Mouse (Mus musculus) stomach, embryonic 14.5 days (tissue): ENCODE measurements around the gene Pde7b. TPM values are rescaled to one million over a fixed set of nuclear protein-coding genes. Genes with fewer than 3 reads are reported as not detected.

Experiments used
- ATAC-seq: fragments of 200-750 bp; cut with Nextera tagmentation; 2 replicates; pipeline ENCODE4 v1.8.0; 2017; ENCODE audit warnings: low read depth, moderate TSS enrichment; ENCODE audit not compliant: insufficient number of reproducible peaks, insufficient read depth, low FRiP score
- H3K27ac ChIP-seq: fragments of 300-500 bp; sonication (generic); 2 replicates; pipeline ENCODE4 v1.5.1; 2014; ENCODE audit warnings: mild to moderate bottlenecking, low read length, moderate library complexity, mixed read lengths
- H3K27me3 ChIP-seq: fragments of 300-500 bp; sonication (generic); 2 replicates; pipeline ENCODE4 v1.6.1; 2014; ENCODE audit warnings: low read length, control low read depth, mixed read lengths; ENCODE audit not compliant: control insufficient read depth, insufficient read depth
- H3K36me3 ChIP-seq: fragments of 300-500 bp; sonication (generic); 2 replicates; pipeline ENCODE4 v1.6.1; 2014; ENCODE audit warnings: mild to moderate bottlenecking, control low read depth, low read length, moderate library complexity, mixed read lengths; ENCODE audit not compliant: control insufficient read depth, insufficient read depth
- H3K4me1 ChIP-seq: fragments of 300-500 bp; sonication (generic); 2 replicates; pipeline ENCODE4 v1.6.1; 2014; ENCODE audit warnings: low read length, control low read depth, mixed read lengths; ENCODE audit not compliant: control insufficient read depth, insufficient read depth
- H3K4me2 ChIP-seq: fragments of 300-500 bp; sonication (generic); replicated peaks from 2 replicates; pipeline ENCODE4 v1.6.1; 2014; ENCODE audit warnings: low read depth, low read length, control low read depth
- H3K4me3 ChIP-seq: fragments of 300-500 bp; sonication (generic); 2 replicates; pipeline ENCODE4 v1.5.1; 2014; ENCODE audit warnings: low read depth, low read length, control low read depth
- H3K9ac ChIP-seq: fragments of 300-500 bp; sonication (generic); replicated peaks from 2 replicates; pipeline ENCODE4 v1.6.1; 2014; ENCODE audit warnings: low read depth, mild to moderate bottlenecking, control low read depth, low read length, moderate library complexity, mixed read lengths
- H3K9me3 ChIP-seq: fragments of 300-500 bp; sonication (generic); 2 replicates; pipeline ENCODE4 v1.6.1; 2016; ENCODE audit warnings: low read depth, low read length, control low read depth; ENCODE audit not compliant: control insufficient read depth
- WGBS: fragments of 180-500 bp; shearing (Covaris S2); extraction: QIAGEN DNeasy Blood & Tissue Kit; methylation state at CpG from one replicate; pipeline ENCODE4 v1.1.7; 2014; 5-methylcytosine and 5-hydroxymethylcytosine counted together
- polyA plus RNA-seq: library from polyadenylated mRNA; unstranded; fragments of >200 nt; fragmentation: Nextera tagmentation; extraction: Ambion mirVana; gene quantifications from 2 replicates; pipeline ENCODE4 v1.2.1, GENCODE M21; 2014

Gene Pde7b
- polyA plus RNA-seq, 1 experiment from 2014 or later = 6.5 TPM

- Histone ChIP-seq H3K4me2 (no peak overlapping the region), H3K27me3 (no peaks in the 10 kb centered on the region), H3K36me3 (no peaks in the 10 kb centered on the region), H3K4me1 (no peaks in the 10 kb centered on the region), H3K4me3 (no peak overlapping the region), H3K9me3 (no peaks in the 10 kb centered on the region), H3K27ac (no peak overlapping the region), H3K9ac (no peak overlapping the region)
- 76% methylated on average over 3 of the region's 3 CpGs for WGBS
- ATAC-seq = no peak
These were observed 343.5 kb downstream of the Pde7b start for GRCm38 (mm10) chr10:20381352-20381751.

DNA sequence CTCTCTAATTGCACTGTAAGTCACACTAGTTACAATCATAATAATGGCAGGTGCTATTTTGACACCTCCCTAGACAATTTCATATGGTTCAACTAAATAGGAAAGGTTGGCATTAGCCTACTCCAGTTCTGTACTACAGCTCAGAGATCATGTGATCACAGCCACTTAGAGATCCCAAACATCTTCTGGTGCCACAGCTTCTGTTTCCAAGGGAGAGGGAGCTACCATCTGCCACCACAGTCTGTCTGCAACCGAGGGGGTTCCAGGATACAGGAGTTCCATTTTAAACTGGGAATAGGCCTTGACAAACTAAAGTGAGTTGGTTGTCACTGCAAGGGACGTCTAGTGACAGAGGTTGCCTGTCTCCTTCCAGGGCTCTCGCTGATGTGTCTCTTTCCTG lies 344.1 kb downstream of the Pde7b start:
- no peak overlapping the region for H3K27ac ChIP-seq
- H3K36me3 ChIP-seq = no peaks in the 10 kb centered on the region
- H3K4me2 ChIP-seq = no peak overlapping the region
- ATAC-seq = no peak
- H3K9ac ChIP-seq = no peak overlapping the region
- H3K9me3 ChIP-seq = no peaks in the 10 kb centered on the region
- no peaks in the 10 kb centered on the region for H3K4me1 ChIP-seq
- H3K4me3 ChIP-seq = no peak overlapping the region
- no peaks in the 10 kb centered on the region for H3K27me3 ChIP-seq
- WGBS = 86% methylated on average over 3 of the region's 3 CpGs

- no peaks in the 10 kb centered on the region for H3K9me3 ChIP-seq
- H3K27ac ChIP-seq = no peak overlapping the region
- WGBS = 80% methylated on average over 9 of the region's 9 CpGs
- H3K27me3 ChIP-seq = no peaks in the 10 kb centered on the region
- no peaks in the 10 kb centered on the region for H3K4me1 ChIP-seq
- no peak overlapping the region for H3K4me3 ChIP-seq
- H3K9ac ChIP-seq = no peak overlapping the region
- no peaks in the 10 kb centered on the region for H3K36me3 ChIP-seq
- no peak overlapping the region for H3K4me2 ChIP-seq
- no peak for ATAC-seq
These were observed 345.7 kb downstream of the Pde7b start for GRCm38 (mm10) chr10:20379071-20379735.

- no peak overlapping the region for H3K4me3 ChIP-seq
- H3K4me1 ChIP-seq = no peaks in the 10 kb centered on the region
- WGBS = 83% methylated on average over 9 of the region's 9 CpGs
- ATAC-seq = no peak
- no peaks in the 10 kb centered on the region for H3K36me3 ChIP-seq
- no peaks in the 10 kb centered on the region for H3K9me3 ChIP-seq
- no peak overlapping the region for H3K27ac ChIP-seq
- no peak overlapping the region for H3K9ac ChIP-seq
- H3K27me3 ChIP-seq = no peaks in the 10 kb centered on the region
- H3K4me2 ChIP-seq = no peak overlapping the region
These were observed 347.3 kb downstream of the Pde7b start for GRCm38 (mm10) chr10:20377621-20378020.

DNA sequence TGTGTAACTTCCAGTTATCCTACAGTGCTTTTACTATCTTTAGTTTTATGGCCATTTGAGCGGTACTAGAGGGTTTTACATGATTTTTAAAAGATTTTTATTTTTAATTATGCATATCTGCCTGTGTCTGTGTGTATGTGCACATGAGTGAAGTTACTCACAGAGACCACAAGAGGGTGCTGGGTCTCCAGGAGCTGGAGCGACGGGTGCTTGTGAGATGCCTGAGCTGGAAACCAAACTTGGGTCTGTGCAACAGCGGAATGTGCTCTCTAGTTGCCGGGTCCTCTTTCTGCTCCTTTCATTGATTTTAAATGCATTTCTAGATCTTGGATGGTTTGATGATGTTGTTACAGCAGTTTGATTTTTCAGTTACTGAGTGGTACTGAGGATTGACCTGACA lies 352.8 kb downstream of the Pde7b start:
- no peak overlapping the region for H3K4me3 ChIP-seq
- WGBS = 93% methylated on average over 5 of the region's 5 CpGs
- H3K4me2 ChIP-seq = no peak overlapping the region
- no peaks in the 10 kb centered on the region for H3K9me3 ChIP-seq
- H3K27ac ChIP-seq = no peak overlapping the region
- no peaks in the 10 kb centered on the region for H3K4me1 ChIP-seq
- no peaks in the 10 kb centered on the region for H3K27me3 ChIP-seq
- H3K36me3 ChIP-seq = no peaks in the 10 kb centered on the region
- H3K9ac ChIP-seq = no peak overlapping the region
- no peak for ATAC-seq

DNA sequence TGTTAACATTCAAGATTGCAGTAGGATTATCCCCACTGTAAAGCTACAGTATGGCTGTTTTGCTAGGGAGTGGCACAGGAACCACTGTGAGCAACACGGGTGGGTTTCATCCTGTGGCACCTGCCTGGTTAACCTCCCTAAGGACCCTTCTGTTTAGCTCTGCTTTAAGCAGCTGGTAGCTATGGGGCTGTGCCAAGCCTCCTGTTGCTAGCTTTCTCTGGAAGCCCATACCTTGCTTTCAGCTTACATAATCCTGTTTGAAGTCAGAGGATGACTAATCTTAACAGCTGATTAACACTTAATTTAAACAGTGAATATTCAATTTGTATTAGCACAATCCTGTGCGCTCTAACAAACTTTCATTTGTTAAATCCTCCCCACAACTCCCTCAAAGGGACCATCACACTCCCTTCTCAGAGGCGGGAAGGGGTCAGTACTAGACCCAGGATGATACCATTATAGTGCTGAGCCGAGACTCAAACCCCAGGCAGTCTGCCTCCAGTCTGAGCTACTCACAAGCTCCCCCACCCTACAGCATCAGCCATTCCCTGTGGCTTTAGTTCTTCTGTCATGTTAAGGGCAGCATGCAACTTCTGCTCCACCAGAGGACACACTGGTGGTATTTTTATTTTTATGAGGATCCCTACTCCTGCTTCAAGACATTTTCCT lies 362.3 kb downstream of the Pde7b start:
- no peak overlapping the region for H3K27ac ChIP-seq
- no peaks in the 10 kb centered on the region for H3K27me3 ChIP-seq
- no peaks in the 10 kb centered on the region for H3K9me3 ChIP-seq
- H3K9ac ChIP-seq = no peak overlapping the region
- 62% methylated on average over 4 of the region's 4 CpGs for WGBS
- H3K4me3 ChIP-seq = no peak overlapping the region
- H3K4me1 ChIP-seq = no peaks in the 10 kb centered on the region
- no peak overlapping the region for H3K4me2 ChIP-seq
- H3K36me3 ChIP-seq = no peaks in the 10 kb centered on the region; the same call in 1 of the 2 replicates
- ATAC-seq = no peak

DNA sequence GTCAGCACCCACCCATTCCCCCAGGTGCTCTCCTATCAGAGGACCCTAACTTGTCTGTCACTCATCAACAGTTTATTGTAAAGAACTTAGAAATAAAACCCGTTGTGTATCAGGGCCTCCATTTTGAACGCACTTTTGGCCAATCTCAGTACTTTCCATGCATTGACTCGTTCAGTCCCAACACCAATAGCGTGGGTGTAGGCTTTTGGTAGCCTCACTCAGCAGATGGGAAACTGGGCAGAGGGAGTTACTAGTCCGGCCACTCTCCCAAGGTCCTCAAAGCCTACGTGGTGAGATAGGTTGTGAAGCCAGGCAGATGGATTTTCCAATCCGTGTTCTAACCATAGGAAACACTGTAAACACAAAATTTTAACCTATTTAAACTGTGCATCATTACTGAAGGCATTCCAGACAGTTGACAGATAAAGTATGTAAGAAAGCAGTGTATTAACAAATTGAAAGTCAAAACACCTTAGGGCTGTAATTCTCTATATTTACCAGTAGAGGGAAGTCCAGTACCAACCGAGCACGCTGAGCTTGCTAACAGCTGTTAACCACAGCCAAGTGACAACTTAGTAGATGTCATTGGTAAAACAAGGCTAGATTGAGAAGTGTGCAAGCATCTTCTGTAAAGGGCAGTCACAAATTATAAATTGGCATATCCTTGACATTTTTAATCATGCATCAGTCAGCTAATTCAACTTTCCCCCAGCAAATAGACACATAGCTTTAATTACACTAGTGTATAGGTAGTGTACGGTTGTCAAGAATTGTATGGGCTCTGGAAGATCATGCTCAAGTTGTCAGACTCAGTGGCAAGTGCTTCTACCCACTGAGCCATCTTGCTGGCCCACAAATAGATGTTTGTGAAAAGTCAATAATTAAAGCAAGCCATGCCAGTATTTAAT lies 363.1 kb downstream of the Pde7b start:
- no peaks in the 10 kb centered on the region for H3K4me1 ChIP-seq
- H3K4me2 ChIP-seq = no peak overlapping the region
- ATAC-seq = no peak; the same call in 1 of the 2 replicates
- no peak overlapping the region for H3K27ac ChIP-seq
- H3K9me3 ChIP-seq = no peaks in the 10 kb centered on the region
- H3K9ac ChIP-seq = no peak overlapping the region
- 62% methylated on average over 10 of the region's 10 CpGs for WGBS
- no peaks in the 10 kb centered on the region for H3K27me3 ChIP-seq
- H3K4me3 ChIP-seq = no peak overlapping the region
- no peaks in the 10 kb centered on the region; the same call in 1 of the 2 replicates for H3K36me3 ChIP-seq

DNA sequence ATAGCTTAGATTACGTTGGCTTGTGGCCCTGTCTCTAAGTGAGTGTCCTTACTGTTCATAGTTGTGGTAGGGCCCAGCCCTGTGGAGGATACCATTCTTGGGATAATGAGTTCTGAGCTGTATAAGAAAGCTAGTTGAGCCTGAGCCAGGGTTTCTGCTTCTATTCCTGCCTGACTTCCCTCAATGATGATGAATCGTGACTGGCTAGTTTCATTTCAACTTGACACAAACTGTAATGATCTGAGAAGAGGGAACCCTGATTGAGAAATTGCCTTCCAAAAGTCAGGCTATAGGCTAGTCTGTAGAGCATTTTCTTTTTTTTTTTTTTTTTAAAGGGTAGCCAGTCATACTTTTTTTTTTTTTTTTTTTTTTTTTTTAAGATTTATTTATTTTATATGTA lies 376.0 kb downstream of the Pde7b start:
- Histone ChIP-seq H3K9ac (no peak overlapping the region), H3K36me3 (peaks cover 13% of the 10 kb centered on the region), H3K4me2 (peak overlapping the region; percentile 54; the same call in 1 of the 2 replicates), H3K9me3 (no peaks in the 10 kb centered on the region), H3K27ac (no peak overlapping the region), H3K27me3 (no peaks in the 10 kb centered on the region), H3K4me1 (peaks cover 5% of the 10 kb centered on the region; the same call in 1 of the 2 replicates), H3K4me3 (no peak overlapping the region)
- WGBS = 90% methylated on average over 2 of the region's 2 CpGs
- no peak for ATAC-seq
